Mouse (Mus musculus) urinary bladder, adult 18-20 months (tissue): Measurements from ENCODE around the gene Irf2bpl.

Source experiments
- DNase-seq, 2 experiments: peaks; one replicate each; pipeline ENCODE4 v3.0.0; 2022; ENCODE audit warnings: low spot score in 2 of 2, mixed read lengths in 2 of 2

Gene Irf2bpl

DNA sequence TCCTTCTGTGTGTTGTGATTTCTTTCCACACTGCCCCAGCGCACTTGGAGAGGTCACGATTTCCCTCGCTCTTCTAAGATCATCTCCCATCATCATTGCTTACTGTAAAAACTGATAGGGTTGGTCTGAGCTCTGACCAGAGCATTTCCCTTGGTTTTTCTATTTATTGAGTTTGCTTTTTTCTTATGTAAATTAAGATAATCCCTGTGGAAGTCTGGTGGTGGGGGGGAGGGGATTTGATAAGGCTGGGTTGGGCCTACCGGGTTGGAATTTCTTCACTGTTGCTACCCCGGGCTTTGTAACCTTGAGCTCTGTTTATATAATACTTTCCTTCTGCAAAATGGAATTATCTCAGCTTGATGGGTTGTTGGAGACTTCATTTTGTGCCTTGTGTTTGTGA, 1.1 kb upstream of the Irf2bpl start:
- DNase-seq: no peak

DNA sequence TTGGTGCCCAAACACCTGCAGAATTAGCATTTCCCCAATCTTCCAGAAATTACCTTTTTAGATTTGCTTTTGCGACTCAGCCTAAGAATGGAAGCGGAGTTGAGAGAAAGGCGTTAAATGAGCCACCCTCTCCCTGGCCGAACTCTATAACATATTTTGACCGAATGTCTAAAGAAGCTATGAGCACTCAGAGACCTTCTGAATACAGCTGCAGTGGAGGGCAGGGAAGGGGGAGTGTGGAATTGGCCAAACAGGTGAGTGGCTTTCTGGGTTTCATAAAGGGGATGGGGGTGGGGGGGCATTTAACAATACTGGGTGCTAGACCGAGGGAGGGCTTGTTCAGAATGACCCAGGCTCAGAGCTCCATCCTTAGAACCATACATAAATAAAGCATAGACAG, 738 bp upstream of the Irf2bpl start:
- DNase-seq: no peak

DNA sequence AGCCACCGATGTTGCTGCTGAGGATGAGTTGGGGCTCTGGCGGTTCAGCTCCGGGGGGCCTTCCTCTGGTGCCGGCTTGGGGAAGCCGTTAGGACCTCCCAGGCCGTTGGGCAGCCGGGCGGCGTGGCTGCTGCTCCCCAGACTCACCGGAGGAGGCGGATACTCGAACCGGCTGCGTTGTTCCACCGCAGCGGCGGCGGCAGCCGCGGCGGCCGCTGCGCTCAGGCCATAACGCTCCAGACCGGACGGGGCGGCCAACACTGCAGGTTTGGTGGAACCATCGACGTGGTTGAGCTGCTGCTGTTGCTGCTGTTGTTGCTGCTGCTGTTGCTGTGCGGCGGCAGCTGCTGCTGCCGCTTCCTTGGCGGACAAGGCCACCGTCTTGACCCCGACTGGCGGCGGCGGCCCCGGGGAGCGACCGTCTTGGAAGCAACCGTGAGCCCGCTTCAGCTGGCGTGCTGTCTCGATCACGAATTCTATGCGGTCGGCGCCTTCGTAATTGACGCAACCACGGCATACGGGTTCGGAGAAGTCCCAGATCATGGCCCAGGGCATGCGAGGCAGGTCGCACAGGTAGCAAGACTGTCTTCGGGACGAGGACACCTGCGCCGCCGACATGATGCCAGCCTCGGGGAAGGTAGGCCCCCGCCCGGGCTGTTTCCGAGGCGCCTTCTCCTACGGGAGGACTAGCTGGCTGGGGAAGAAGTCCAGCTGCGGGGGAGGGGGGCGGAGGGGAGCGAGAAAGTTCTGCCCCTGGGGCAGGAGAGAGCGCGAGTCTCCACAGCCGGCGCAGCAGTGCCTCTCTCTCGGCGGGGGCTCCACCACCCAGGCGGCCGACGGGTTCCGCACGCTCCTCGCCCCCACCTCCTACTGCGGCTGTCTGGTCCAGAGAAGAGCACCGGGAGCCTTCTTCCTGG, 1.1 kb downstream of the Irf2bpl start:
- DNase-seq: peak; percentile 36 to 55

DNA sequence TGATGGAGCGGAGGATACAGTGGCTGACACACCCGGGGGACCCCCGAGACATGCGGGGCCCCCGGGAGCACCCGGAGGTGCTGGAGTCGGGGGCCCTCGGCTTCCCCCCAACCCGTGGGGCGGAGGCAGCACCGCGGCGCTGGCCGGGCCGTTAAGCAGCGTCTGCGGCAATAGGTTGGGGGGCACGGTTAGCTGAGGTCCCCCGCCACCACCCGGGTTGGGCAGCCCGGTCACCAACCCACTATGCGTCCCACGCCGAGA, 1.6 kb downstream of the Irf2bpl start:
- DNase-seq: no peak

DNA sequence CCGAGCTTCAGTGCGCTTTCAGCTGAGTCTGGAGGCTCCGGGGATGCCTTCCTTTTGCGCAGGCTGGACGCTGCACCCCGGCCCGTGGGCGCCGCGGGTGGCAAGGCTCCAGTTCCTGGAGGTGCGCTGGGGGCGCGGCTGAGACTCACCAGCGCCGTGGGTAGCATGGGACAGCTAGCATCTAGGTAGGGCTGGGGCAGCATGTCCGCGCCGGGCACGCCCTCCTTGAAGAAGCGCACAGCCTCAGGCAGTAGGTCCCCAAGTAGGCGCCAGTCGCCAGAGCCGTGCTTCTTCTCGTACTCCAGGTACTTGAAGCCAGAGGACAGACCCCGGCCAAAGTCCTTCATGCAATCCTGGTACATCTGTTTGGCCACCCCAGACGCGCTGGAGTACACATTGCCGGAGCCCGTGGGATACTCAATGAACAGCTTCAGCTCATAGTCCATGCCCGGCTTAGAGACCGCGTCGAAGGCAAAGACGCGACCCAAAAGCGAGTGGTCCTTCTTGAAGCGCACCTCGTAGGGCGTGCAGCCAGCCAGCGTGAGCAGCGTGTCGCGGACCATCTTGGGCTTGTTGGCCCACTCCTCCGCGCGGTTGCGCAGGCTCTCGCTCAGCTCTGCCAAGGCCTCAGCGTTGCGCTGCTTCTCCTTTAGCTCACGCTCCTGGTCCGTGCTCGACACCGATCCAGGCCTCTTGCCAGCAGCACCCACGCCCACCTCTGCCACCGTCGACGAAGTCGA, 2.1 kb downstream of the Irf2bpl start:
- DNase-seq: peak in 1 of 2 experiments; percentile 58

DNA sequence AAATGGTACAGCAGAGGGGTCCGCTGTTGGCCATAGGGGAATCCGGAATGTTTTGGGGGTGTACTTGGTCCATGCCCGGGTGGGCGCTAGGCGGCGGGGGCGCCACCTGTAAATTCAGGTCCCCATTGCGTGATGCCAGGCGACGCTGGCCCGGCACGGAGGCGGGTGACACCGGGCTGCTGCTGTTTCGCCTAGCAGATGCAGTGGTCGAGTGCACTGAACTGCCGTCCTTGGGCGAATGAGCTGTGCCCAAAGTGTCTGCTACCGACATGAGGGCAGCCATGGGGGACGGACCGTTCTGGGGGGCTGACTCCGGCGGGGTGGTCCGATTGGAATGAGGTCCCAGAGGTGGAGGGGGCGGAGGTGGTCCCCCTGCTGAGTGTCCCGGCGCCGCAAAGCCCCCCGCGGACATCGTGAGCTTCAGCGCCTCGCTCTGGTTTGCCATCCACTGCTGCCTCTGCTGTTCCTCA, 2.8 kb downstream of the Irf2bpl start:
- no peak for DNase-seq

DNA sequence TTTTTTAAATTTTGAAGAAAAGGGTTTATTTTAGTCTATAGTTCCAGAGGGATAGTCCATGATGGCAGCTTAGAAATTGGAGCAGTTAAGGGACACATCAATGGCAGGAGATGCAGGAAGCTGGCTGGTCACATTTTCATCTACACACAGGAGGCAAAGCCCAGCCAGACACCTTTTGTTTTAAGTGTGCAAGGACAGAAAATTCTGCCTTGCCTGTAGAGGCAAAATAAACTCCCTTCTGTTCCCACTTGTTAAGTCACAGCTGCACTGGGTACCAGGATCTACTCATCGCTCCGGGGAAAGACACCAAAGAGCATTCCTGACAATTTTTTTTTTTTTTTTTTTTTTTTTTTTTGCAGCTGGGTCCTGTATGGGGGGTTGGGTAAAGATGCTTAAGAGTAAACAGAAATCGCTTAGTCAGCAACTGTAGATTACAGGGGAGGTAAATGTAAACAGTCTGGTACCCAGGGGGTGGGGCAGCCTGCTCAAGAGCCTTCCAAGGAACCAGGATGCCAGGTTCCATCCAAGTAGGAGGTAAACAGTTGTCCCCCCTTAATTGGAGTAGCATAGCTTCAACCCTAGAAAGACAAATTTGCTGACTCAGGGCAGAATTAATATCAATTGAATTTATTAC, 4.4 kb downstream of the Irf2bpl start:
- DNase-seq: no peak

DNA sequence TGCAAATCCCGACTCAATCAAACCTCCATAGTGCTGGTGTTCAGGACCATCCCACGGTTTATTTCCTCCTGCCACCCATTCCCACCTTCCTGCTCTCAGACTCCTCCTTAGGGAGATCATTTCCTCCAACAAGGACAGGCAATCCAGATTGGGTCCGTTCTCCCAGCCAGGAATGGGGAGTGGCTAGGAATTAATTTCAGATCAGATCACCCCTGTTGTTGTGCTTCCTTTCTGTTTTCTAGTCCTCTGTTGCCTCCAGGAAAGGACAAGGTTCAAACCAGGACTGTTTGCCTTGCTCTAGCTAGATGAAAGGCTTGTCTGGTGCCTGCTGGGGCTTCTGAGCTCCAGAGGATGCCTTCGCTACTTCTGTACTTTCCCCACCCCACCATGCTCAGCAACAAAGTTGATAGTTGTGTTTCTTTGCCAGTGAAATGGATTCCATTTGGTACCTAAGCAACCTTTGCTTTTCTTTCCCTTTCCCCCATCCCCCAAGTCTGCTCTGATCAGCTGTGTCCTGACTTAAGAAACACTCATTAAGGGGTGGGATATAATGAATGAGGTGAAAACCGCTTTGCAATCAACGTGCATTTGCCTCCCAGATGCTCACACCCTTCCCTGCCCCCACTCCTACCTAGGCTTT, 5.0 kb downstream of the Irf2bpl start:
- DNase-seq: no peak

DNA sequence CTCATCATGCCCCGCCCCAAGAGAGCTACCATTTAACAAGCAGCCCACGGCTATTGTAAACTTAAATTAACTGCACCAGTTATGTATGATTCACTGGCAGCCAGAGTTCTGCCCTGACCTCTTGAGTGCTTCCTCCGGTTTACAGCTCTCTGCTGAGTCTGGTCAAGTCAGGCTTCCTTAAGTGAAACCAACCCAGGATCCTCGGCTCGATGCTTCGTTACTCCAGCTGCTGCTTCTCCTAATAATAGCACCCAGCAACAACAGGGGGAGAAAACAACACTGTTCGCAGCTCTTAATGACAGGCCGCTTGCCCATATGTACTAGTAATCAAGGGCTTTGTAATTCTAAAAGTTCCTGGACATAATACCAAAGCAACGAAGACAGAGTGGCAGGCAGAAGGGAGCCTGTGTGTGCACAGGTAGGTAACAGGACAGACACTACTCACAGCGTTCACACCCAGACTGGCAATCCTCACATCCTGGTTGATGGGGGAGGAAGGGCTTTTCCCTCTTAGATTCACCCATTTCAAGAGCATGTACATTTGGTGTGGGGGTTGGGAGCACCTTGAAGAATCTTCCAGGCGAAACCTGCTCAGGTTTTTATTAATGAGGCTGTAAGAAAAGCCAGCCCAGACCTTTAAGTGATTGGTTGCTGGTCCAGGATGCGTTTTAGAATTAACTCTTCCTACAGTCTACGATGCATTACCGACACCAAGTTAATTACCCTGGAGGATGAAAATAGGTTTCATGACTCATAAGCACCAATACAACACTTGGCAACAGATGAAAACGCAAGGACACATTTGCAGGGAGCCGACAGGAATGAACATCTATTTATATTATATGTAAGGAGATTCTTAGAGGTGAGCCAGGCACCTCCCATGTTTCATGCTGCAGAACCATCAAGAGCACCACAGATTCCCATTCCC, 5.9 kb downstream of the Irf2bpl start:
- DNase-seq: no peak

DNA sequence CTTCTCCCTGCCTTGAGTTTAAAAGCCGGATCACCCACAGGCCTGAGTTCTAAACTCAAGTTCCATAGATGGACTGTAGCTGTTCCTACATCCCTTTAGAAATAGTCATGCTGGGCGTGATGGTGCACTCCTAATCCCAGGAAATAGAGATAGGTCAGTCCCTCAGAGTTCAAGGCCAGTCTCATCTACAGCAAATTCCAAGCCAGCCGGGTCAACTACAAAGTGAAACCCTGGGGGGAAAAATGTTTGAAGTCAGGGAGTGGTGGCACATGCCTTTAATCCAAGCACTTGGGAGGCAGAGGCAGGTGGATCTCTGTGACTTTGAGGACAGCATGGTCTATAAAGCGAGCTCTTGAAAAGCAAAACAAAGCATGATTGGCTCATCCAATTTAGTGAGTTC, 7.6 kb downstream of the Irf2bpl start:
- no peak for DNase-seq

DNA sequence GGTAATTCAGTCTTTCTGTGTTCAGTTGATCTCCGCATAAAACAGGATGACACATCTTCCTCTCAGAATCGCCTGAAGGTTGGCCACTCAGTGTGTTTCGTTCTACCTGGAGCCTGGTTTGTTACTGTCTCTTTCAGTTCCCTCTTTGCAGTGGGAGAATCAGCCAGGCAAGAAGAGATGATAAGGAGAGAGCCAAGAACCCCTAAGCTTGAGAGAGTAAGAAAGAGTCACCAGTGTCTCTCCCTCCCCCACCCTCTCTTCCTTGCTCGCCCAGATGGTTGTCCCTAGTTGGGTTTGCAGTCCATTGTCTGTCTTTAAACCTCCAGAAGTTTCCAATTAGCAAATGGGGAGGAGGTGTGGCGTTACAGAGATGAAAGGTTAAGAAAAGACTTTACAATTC, 8.5 kb downstream of the Irf2bpl start:
- no peak for DNase-seq

DNA sequence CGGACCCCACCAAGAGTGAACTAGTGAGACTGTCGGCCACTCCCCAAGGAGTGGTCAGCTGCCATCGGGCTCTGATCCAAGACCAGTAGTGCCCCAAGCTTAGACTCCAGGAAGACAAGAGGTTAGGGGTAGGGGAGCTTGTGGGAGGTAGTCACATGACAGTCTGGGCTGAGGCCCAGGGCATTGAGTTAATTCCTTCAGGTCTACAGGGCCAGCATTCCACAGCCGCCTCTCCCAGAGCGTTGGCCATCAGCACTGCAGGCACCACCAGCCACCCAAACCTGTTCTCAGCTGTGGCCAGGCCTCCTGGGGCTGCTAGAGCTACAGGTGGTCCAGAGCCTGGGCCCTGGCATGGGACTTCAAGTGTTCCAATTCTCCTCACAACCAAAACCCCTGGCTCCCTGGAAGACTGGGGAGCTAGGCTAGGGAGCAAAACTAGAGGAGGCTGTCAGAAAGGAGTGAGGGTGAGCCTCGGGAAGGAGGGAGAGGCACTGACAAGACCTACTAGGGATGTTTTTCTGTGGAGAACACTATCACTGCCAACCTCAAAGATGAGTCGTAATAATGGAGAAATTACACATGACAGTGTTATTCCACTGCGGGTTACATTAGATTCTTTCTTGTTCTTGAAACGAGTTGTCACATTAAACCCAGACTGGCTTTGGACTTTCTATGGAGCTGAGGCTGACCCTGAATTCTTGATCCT, 12.1 kb downstream of the Irf2bpl start:
- no peak for DNase-seq

DNA sequence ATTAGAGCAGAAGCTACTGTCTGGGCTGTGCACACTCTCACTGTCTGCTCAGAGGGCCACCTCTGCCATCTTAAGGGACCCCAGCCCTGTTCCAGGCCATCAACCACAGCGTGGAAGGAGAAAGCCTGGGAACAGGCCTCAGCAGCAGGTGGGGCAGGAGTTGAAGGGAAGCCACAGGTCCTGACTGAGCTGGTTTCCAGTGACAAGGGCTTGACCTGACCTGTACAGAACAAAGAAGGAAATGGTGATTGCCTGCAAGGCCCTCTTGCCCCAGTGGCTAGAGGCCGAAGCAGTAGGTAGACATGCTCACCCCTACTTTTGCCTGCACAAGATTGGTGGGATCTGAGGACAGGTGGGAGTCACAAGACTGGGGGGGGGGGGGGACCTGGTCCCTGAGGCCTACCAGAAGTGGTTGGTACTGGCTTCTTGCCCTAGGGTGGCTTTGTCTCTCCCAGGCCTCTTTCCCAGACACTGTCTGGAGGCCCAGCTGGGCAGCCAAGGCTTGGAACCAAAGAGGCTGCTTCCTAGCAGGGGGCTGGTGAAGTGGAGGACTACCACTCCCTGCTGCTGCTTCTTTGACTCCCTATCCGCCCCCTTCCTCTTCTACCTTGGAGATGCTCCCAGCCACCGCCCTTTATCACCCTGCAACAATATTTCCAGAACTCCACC, 12.8 kb downstream of the Irf2bpl start:
- peak in 1 of 2 experiments; percentile 34 for DNase-seq

DNA sequence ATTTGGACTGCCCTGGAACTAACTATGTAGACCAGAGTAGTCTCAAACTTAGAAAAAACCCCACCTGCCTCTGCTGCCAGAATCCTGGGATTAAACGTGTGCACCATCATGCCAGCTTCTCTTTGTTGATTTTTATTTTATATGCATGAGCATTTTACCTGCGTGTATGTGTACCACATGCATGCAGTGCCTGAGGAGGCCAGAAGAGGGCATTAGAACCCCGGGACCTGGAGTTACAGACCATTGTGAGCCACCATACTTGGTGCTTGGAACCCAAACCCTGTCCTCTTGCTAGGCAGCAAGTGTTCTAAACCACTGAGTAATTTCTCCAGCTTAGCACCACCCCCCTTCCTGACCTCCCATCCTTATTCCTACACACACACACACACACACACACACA, 13.6 kb downstream of the Irf2bpl start:
- no peak for DNase-seq

DNA sequence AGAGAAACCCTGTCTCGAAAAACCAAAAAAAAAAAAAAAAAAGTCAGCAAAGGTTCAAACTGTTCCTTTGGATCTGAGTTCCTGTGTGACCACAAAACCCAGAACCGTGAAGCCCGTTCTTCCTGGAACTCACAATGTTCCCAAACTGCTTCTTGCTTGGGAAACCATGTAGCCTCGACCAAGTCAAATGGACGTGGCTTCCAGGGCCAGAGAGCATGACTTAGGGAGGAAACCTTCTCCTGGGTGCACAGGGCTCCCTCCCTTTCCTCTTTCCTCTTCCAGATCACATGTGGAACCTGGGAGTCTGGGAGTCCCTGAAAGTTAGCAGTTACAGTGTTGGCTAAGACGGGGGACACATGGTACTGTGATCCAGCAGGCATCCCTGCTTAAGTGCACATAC, 14.8 kb downstream of the Irf2bpl start:
- DNase-seq: no peak

DNA sequence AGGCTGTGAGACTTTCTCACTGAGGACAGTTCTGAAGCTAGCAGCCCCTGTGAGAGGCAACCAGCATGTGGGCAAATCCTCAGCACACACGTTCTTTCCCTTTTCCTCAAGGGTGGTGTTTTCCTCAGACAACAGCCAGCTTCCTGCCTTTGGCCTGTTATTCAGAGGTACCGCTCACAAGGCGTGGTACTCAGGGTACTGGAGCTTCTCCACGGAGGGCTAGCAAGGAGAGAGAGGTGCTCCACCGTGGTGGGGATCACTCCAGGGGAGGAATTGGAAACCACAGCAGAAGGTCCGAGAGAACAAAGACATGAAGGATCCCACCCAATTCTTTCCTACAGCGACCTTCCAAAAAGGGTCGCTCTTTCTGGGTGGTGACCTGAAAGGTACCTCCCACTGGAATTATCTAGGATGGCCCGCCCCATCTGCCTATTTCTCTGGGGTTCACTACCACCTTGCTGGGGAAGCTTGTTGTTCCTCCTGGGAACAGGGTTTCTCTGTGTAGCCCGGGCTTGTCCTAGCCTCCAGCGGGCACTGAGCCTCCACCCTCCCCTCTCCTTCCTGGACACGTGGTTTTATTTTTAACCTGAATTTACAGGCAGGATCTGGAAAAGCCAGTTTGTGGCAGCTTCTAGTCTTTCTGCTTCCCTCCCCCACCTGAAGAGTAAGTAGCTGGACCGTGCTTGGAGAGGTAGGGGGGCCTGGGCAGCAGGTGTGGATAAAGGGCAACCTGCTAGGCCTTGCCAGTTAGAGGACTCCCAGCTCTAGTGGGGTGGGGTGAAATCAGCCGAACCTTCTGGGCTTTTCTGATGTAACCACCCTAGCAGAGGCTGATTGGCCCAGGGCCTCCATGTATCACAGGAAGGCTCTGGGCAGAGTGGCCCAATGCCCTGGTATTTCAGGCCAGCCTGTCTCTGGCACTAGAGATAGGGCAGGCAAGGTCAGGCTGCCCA, 17.1 kb downstream of the Irf2bpl start:
- DNase-seq: peak in 1 of 2 experiments; percentile 75

DNA sequence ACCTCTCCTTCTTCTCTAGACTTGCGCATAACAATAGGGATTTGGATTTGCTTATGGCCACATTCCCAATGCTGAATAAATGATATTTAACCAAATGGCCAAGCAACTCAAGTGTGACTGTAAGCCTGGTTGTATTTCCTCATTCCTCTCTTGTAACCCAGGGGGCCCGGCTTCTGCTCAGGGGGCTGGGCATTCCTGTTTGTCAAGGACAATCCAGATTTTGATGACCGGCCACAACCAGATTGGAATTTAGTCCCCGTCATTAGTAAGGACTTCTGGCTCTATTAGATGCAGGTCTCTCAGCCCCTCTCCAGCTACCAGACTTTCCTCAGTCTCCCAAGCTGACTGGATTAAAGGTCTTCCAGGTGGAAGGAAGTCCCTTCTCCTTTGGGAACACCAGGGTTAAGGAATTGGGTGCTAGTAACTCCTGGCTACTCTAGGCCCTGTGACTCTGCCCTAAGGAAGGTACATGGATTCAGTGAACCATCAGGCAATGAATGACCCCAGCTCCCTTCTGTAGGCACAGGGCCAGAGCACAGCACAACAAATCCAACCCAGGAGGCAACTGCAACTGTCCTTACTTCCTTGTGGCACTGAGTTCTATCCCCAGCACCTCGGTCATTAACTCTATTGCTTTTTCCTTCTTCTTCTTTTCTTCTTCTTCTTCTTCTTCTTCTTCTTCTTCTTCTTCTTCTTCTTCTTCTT, 20.1 kb downstream of the Irf2bpl start:
- no peak for DNase-seq
